Comparison of ENCODE assay signal across 8 mouse cellular contexts in genomic region chr4:21222631-21223030, GRCm38 (mm10).
DNase-seq lines count a peak whose midpoint lies in the region; ATAC-seq lines count a peak whose summit lies in the region.

No protein-coding gene starts in this region.

- peak; percentile 80 for ATAC-seq in hindbrain, embryonic 12.5 days (ENCODE audit: low FRiP score)

- 43% methylated on average over 4 of the region's 4 CpGs for WGBS in hindbrain, embryonic 12.5 days

- H3K9ac ChIP-seq in hindbrain, embryonic 12.5 days = no peak overlapping the region

- no peaks in the 10 kb centered on the region for H3K4me1 ChIP-seq in hindbrain, embryonic 12.5 days

- no peaks in the 10 kb centered on the region for H3K36me3 ChIP-seq in hindbrain, embryonic 12.5 days

- H3K9me3 ChIP-seq in hindbrain, embryonic 12.5 days (replicated peaks) = no peaks in the 10 kb centered on the region

- DNase-seq in 416B (ENCODE audit: low read depth) (peak; percentile 37), NIH3T3 (ENCODE audit: low read depth) (peak; percentile 37)
- peak; percentile 42 for DNase-seq in embryo, embryonic 11.5 days (ENCODE audit: low read depth, low spot score)
- peak; percentile 8 to 12 for DNase-seq in layer of hippocampus, adult 8-10 months (ENCODE audit: low spot score in 2 of 2)
- DNase-seq in lung, postnatal 14 days = peak; percentile 11
- DNase-seq in right cerebral cortex, adult 18-20 months = peak; percentile 38
- no peak for DNase-seq in spleen, adult 12 weeks (ENCODE audit: low spot score)

- no peak overlapping the region for H3K27ac ChIP-seq in hindbrain, embryonic 12.5 days

- H3K4me3 ChIP-seq in hindbrain, embryonic 12.5 days = no peak overlapping the region

- H3K27me3 ChIP-seq in hindbrain, embryonic 12.5 days = no peaks in the 10 kb centered on the region

- H3K4me2 ChIP-seq in hindbrain, embryonic 12.5 days (replicated peaks) = no peak overlapping the region
